Mouse (Mus musculus): ENCODE measurements around the gene Vax1. TPM values are rescaled to one million over a fixed set of nuclear protein-coding genes. Genes with fewer than 3 reads are reported as not detected.
A peak's percentile ranks its signal among the peaks of the same experiment; 100 is the strongest.

Gene Vax1
- total and polyA plus RNA-seq, 3 experiments: not detected

GRCm38 (mm10) chr19:59196111-59196666, 26.3 kb upstream of the Vax1 start:
- H3K27me3 ChIP-seq (ENCODE audit: control insufficient read depth, insufficient read depth, low read length): peaks cover 12% of the 10 kb centered on the region
- H3K79me2 ChIP-seq (replicated peaks; ENCODE audit: control insufficient read depth, insufficient read depth, low read length): no peaks in the 10 kb centered on the region
- H3K9ac ChIP-seq (ENCODE audit: low read depth, low read length): no peak overlapping the region
- DNase-seq: peak; percentile 11 to 57
- WGBS: 9% methylated on average over 15 of the region's 15 CpGs
- TF ChIP-seq EP300 (IDR thresholded peaks at IDR 0.05; ENCODE audit: insufficient read depth, low read depth, low read length) (no peak), POLR2A (IDR thresholded peaks at IDR 0.05; ENCODE audit: insufficient read depth, low read depth, low read length) (no peak), CTCF (IDR thresholded peaks at IDR 0.05) (peak; percentile 70)
- H3K4me1 ChIP-seq (ENCODE audit: control insufficient read depth, insufficient read depth, low read length): no peaks in the 10 kb centered on the region
- H3K36me3 ChIP-seq (ENCODE audit: control insufficient read depth, insufficient read depth, low read length): no peaks in the 10 kb centered on the region
- intact Hi-C loops (cut with DNase I): loop anchor here (5.0 kb wide), 1 partner anchor 389 kb away; no protein-coding TSS in a partner anchor
- no peak overlapping the region for H3K4me3 ChIP-seq
- H3K27ac ChIP-seq: no peak overlapping the region

GRCm38 (mm10) chr19:59195181-59195770, 25.4 kb upstream of the Vax1 start:
- intact Hi-C loops (cut with DNase I): loop anchor here (5.0 kb wide), 1 partner anchor 388 kb away; no protein-coding TSS in a partner anchor
- Histone ChIP-seq H3K4me3 (no peak overlapping the region), H3K79me2 (replicated peaks; ENCODE audit: control insufficient read depth, insufficient read depth, low read length) (no peaks in the 10 kb centered on the region), H3K27ac (no peak overlapping the region), H3K4me1 (ENCODE audit: control insufficient read depth, insufficient read depth, low read length) (no peaks in the 10 kb centered on the region), H3K27me3 (ENCODE audit: control insufficient read depth, insufficient read depth, low read length) (peaks cover 16% of the 10 kb centered on the region), H3K9ac (ENCODE audit: low read depth, low read length) (no peak overlapping the region), H3K36me3 (ENCODE audit: control insufficient read depth, insufficient read depth, low read length) (no peaks in the 10 kb centered on the region)
- no peak for TF ChIP-seq POLR2A (IDR thresholded peaks at IDR 0.05; ENCODE audit: insufficient read depth, low read depth, low read length)
- no peak for TF ChIP-seq CTCF (IDR thresholded peaks at IDR 0.05)
- no peak for TF ChIP-seq EP300 (IDR thresholded peaks at IDR 0.05; ENCODE audit: insufficient read depth, low read depth, low read length)
- DNase-seq: no peak
- 26% methylated on average over 9 of the region's 9 CpGs for WGBS

- H3K4me1 ChIP-seq (ENCODE audit: control insufficient read depth, insufficient read depth, low read length): no peaks in the 10 kb centered on the region
- no peak for TF ChIP-seq CTCF (IDR thresholded peaks at IDR 0.05)
- no peak for TF ChIP-seq POLR2A (IDR thresholded peaks at IDR 0.05; ENCODE audit: insufficient read depth, low read depth, low read length)
- no peak for TF ChIP-seq EP300 (IDR thresholded peaks at IDR 0.05; ENCODE audit: insufficient read depth, low read depth, low read length)
- WGBS: 3% methylated on average over 50 of the region's 50 CpGs
- H3K36me3 ChIP-seq (ENCODE audit: control insufficient read depth, insufficient read depth, low read length): no peaks in the 10 kb centered on the region
- no peak overlapping the region for H3K9ac ChIP-seq (ENCODE audit: low read depth, low read length)
- H3K79me2 ChIP-seq (replicated peaks; ENCODE audit: control insufficient read depth, insufficient read depth, low read length): no peaks in the 10 kb centered on the region
- DNase-seq: peak in 1 of 2 experiments; percentile 38
- intact Hi-C loops (cut with DNase I): no loop called here
- H3K27ac ChIP-seq: no peak overlapping the region
- H3K27me3 ChIP-seq (ENCODE audit: control insufficient read depth, insufficient read depth, low read length): peaks cover 18% of the 10 kb centered on the region
- no peak overlapping the region for H3K4me3 ChIP-seq
Observed at GRCm38 (mm10) chr19:59193986-59194820, 24.3 kb upstream of the Vax1 start.

- Histone ChIP-seq H3K4me1 (ENCODE audit: control insufficient read depth, insufficient read depth, low read length) (no peaks in the 10 kb centered on the region), H3K27me3 (ENCODE audit: control insufficient read depth, insufficient read depth, low read length) (peaks cover 22% of the 10 kb centered on the region), H3K36me3 (ENCODE audit: control insufficient read depth, insufficient read depth, low read length) (no peaks in the 10 kb centered on the region), H3K27ac (no peak overlapping the region), H3K9ac (ENCODE audit: low read depth, low read length) (no peak overlapping the region), H3K4me3 (no peak overlapping the region), H3K79me2 (replicated peaks; ENCODE audit: control insufficient read depth, insufficient read depth, low read length) (no peaks in the 10 kb centered on the region)
- WGBS: 5% methylated on average over 10 of the region's 10 CpGs
- TF ChIP-seq EP300 (IDR thresholded peaks at IDR 0.05; ENCODE audit: insufficient read depth, low read depth, low read length): no peak
- no peak for TF ChIP-seq CTCF (IDR thresholded peaks at IDR 0.05)
- TF ChIP-seq POLR2A (IDR thresholded peaks at IDR 0.05; ENCODE audit: insufficient read depth, low read depth, low read length): no peak
- no peak for DNase-seq
- intact Hi-C loops (cut with DNase I): no loop called here
Observed at GRCm38 (mm10) chr19:59193456-59193855, 23.6 kb upstream of the Vax1 start.

GRCm38 (mm10) chr19:59192491-59192890, 22.6 kb upstream of the Vax1 start:
- Histone ChIP-seq H3K9ac (ENCODE audit: low read depth, low read length) (no peak overlapping the region), H3K27me3 (ENCODE audit: control insufficient read depth, insufficient read depth, low read length) (peaks cover 22% of the 10 kb centered on the region), H3K79me2 (replicated peaks; ENCODE audit: control insufficient read depth, insufficient read depth, low read length) (no peaks in the 10 kb centered on the region), H3K36me3 (ENCODE audit: control insufficient read depth, insufficient read depth, low read length) (no peaks in the 10 kb centered on the region), H3K4me1 (ENCODE audit: control insufficient read depth, insufficient read depth, low read length) (no peaks in the 10 kb centered on the region), H3K27ac (no peak overlapping the region), H3K4me3 (no peak overlapping the region)
- no peak for DNase-seq
- intact Hi-C loops (cut with DNase I): no loop called here
- no peak for TF ChIP-seq POLR2A (IDR thresholded peaks at IDR 0.05; ENCODE audit: insufficient read depth, low read depth, low read length)
- WGBS: 24% methylated on average over 2 of the region's 2 CpGs

- no peaks in the 10 kb centered on the region for H3K4me1 ChIP-seq (ENCODE audit: control insufficient read depth, insufficient read depth, low read length)
- peaks cover 20% of the 10 kb centered on the region for H3K27me3 ChIP-seq (ENCODE audit: control insufficient read depth, insufficient read depth, low read length)
- intact Hi-C loops (cut with DNase I): no loop called here
- no peak overlapping the region for H3K27ac ChIP-seq
- H3K4me3 ChIP-seq: no peak overlapping the region
- H3K9ac ChIP-seq (ENCODE audit: low read depth, low read length): no peak overlapping the region
- DNase-seq: no peak
- no peaks in the 10 kb centered on the region for H3K79me2 ChIP-seq (replicated peaks; ENCODE audit: control insufficient read depth, insufficient read depth, low read length)
- TF ChIP-seq POLR2A (IDR thresholded peaks at IDR 0.05; ENCODE audit: insufficient read depth, low read depth, low read length) (no peak), EP300 (IDR thresholded peaks at IDR 0.05; ENCODE audit: insufficient read depth, low read depth, low read length) (no peak), CTCF (IDR thresholded peaks at IDR 0.05) (no peak)
- 17% methylated on average over 4 of the region's 4 CpGs for WGBS
- H3K36me3 ChIP-seq (ENCODE audit: control insufficient read depth, insufficient read depth, low read length): no peaks in the 10 kb centered on the region
Observed at GRCm38 (mm10) chr19:59191123-59191505, 21.3 kb upstream of the Vax1 start.
